Mouse (Mus musculus) ES-CJ7 (cell line): ENCODE measurements around the gene Cnksr3.

Experiments used
- DNase-seq: peaks from one replicate; pipeline ENCODE4 v3.0.0; 2011; ENCODE audit warnings: low read depth, low spot score

Gene Cnksr3

DNA sequence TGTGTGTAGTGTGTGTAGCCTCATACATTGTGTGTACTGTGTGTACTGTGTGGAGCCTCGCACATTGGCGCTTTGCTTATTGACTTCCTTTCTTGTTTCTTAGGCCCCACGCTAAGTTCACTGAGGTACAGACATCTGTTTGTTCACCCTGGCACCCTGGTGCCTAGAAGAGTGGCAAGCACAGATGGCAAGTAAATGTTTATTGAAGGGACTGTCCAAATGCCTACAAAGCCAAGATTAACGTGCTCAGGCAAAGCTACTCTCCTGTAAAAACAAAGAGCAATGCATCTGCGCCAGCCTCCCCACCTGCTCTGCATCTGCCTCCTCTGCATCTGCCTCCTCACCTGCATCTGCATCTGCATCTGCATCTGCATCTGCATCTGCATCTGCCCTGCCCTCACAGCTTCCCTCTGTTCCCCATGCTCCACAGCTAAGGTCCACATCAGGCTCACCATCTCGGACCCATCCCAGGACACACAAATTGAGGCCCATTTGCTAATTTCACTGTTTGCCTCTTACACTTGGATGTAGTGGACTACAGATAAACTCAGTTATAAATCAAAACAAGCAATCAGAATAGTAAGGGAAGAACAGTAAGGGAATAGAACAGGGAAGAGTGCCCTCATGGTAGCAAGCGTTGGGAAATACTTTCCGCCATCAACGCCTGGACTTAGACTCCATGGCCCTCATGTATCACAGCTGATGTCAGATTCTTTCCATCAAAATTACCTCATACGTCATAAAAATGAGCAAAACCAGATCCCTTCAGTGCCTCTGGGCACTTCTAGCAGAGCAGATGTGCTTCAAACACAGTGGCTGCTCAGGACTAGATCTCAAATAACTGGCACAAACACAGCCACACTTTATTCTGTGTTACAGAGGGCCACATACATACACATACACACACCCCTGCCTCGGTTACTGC is 62.1 kb downstream of the Cnksr3 start:
- DNase-seq = no peak

DNA sequence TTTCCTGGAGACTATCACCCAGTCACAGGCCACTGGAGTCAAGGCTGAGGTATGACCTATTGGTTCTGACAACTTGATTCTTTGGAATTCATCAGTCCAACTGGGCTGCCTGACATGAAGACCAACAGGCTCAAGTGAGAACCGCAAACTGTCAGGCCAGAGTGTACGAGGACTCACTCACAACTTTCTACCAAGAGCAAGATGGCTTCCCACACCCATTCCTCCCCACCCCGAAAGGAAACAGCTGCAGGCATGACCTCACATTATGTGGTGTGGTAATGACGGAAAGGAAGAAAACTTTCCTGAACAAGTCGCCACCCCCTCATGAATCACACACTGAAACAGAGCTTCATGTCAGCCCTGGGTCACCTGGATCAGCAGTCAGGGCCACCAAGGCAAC is 66.4 kb downstream of the Cnksr3 start:
- no peak for DNase-seq

DNA sequence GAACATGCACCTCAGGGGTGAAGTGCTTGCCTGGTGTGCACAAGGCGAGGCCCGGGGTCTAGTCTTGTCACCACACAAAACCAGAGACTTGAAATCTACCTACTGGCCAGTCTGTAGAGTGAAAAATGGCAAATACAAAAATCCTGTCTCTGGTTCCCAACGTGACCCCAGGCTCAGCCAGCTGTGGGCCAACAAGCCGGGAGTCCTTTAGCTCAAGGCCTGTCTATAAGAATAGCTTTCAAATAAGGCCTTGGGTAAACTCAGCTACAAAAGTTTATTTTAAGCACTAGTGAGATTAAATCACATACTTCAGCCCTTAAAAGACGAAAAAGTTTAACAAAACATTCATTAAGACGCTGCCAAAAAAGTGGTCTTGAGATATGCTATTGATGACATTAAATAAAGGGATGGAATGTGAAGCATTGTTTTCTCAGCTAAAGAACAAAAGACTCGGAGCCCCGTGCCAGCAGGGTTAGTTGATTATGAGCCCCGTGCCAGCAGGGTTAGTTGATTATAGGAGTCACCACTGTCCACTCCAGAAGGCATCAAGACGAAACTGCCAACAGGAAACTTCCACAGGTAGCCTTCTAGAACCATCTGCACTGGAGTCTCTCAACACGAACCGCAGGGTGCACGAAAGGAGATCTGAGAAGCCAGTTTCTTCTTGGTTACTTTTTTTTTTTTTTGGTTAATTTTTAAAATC is 67.8 kb downstream of the Cnksr3 start:
- DNase-seq = no peak

DNA sequence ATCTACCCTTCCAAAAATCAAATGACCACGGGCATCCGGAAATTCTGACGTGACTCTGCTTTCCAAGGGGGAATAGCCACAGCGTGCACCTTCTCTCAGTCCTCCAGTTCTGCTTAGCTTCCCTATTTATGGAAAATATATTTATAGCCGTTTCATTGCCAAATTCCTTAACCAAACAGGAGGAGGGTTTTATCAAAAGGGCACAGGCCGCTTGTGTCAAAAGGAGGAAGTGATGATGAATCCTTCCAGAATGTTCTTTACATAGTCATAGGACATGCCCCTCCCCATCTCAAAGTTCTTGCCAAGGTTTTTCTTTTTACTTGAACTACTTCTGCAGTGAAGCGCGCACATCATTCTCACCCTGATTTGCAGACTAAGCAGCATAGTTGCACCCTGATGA is 69.8 kb downstream of the Cnksr3 start:
- no peak for DNase-seq

DNA sequence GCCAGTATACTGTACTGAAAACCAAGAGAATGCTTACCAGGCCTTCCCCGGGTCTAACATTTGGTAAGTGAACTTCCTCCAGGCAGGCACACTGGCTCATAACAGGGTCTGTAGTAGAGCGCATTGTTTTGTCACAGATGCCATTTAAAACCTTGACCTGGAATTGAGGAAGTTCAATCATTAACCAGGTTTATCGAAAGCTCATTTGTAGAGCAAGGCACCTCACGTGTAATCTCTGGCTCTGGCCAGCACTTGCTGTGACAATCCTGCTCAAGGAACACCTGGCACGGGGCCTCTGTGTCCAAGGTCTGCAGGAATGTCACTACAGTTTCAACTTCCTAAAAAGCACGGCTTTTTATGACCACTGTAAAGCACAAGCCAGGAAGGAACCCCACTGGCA is 71.8 kb downstream of the Cnksr3 start:
- DNase-seq = no peak

DNA sequence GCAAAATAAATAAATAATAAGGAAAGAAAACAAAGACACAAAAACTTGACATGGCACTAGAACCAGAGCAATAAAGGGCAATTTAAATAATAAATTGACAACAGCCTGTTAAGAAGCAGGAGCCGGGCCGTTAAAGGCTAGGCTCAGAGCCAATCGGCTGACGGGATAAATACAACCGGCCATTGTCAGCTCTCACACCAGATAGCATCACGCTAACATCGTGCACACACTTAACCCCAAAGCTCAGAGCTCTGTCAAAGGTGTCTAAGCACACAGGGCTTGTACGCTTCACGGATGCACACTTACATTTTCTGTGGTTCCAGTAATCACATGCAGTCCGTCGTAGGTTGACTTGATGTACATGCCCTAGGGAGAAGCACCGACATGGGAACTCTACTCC is 74.0 kb downstream of the Cnksr3 start:
- DNase-seq = no peak

DNA sequence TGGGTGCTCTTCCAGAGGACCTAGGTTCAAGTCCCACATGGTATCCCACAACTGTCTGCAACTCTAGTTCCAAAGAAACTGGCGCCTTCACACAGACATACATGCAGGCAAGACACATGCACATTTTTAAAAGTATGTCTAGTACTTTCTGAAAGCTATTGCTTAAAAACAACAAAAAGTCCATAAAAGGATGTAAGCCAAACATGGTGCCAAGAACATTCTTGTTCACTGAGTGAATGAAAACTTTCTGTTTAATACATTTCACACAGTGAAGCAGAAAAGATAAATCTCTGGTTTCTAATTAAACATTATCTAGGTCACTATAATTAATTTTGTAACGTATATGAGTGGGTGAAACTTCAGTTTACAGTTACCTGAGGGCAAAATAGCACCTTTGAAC is 76.3 kb downstream of the Cnksr3 start:
- DNase-seq = no peak

DNA sequence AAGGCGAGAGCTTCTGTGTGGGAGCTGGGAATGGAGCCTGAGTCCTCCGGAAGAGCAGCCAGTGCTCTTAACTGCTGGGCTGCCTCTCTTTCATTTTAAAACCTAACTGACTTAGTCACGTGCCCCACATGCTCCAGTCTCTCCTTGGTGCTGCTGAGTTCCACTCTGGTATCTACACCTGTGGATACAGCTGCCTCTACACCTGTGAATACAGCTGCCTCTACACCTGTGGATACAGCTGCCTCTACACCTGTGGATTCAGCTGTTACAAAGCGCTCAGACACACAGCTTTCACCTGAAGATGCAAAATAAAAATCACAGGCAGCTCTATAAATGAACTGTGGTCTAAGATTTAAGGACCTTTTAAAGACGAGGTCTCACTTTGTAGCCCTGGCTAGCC is 79.0 kb downstream of the Cnksr3 start:
- DNase-seq = no peak

DNA sequence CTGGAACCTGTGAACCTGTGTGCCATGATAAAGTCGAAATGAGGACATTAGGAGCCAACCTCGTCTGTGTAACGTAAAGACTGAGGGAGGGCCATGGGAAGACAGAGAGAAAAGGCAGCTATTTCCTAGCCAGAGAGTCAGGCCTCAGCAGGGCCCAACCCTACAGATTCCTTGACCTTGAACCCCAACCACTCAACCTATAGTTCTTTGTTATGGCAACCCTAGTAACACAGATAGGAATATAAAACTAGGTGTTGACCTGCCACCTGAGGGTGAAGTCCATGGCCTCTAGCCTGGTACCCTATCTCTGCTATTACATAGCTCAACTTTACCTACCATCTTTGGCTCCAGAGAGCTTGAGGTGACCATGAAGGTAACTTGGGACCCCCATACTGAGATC is 80.6 kb downstream of the Cnksr3 start:
- no peak for DNase-seq

DNA sequence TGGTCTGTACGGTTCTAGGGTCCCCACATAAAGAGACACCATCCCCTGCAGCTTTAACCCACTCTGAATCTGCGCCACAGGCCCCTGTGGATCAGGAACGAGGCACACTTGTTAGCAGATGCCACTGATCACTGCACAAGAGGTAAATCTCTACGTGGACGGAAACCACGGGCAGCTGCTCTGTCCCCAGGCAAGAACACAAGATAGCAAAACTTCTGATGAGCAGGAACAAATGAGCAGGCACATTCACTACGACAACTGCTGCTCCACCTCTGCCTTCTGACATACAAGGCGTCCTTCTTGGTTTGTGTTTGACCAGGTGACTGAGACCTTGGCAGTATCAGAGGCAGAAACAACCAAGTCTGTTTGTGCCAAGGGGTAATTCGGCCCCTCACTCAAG is 84.2 kb downstream of the Cnksr3 start:
- no peak for DNase-seq

DNA sequence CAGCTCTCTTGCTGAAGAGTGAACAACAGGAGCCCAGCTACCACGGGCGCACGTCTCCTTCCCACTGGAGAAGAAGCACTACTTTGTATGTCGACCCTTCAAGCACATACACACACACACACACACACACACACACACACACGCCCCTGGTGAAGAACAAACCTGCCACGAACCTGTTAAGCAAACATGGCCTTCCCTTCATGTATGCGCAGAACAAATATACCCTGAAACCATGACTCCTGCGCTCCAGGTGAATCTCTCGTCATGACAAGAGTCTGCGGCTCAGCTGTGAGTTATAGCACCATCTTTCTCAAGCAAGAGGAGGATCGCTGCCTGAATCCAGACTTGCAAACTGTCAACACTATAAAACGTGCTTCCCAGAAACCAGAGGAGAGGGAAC is 85.2 kb downstream of the Cnksr3 start:
- DNase-seq = no peak

DNA sequence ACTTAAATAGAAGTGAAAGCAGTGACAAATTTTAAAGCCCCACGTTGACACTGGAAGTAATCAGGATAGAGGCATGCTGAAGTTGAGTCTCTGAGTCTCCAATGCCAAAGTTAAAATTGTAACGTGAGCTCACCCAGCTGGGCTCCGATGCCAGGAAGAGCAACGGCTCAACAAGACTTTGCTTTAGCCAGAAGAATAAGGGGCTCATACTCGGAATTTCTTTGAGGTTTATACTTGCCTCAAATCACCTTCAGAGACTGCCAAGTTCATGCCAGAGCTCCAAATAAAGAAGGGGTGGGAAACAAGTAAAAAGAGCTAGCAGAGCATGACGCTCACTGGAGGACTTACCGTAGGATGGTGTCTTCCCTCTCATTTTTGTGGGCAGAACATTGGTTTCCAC is 85.8 kb downstream of the Cnksr3 start:
- no peak for DNase-seq

DNA sequence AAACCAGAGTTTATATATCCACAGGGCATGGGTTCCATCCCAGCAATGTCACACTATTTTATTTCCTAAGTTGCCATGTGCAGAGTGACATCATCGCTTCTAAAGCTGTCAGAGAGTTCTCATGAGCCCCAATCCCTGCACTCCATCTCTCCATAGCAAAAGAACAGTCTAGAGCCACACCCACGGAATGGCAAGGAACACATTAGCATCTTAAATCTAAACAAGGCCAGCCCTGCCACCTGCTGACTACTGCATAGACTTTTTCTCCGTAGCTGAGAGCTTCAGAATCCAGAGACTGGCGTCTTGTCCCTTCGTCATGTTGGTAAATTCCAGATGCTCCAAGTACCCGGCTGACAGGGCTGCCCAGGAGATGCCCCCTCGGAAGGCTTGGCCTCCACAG is 87.0 kb downstream of the Cnksr3 start:
- DNase-seq = peak; percentile 89

DNA sequence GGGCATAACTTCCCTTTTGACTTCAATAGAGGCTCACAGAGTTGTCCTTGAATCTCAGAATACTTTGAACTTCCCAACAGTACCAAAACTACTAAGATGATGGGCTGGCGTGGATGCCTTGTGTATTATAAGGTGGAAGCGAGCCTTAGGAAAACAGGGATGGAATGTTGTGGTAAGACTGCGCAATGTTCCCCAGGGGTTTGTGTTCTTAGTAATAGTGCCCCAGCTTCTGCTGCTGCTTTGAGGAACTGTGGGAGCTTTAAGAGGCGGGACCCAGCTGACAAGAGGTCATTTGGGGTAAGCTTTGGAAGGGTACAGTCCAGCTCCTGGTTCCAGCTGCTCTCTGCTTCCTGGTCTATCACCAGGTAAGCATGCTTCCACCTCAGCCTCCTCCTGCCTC is 89.7 kb downstream of the Cnksr3 start:
- DNase-seq = no peak

DNA sequence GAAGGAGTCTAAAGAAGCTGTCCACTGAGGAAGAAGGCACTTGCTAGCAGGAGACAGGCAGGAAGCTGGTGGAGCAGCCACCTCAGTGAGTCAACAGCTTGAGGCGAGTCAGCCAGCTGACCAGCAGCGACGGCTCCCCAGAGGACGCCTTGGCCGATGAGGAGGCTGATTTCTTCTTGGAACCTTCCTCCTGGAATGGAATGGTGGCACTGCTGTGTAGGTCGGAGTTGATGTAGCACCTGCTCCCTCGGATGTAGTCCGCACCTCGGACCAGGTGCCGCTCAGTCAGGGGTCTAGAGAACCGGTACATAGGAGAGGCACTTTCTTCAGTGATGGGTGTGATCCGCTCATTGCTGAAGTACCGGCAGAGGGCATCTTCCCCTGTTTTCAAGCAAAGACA is 91.8 kb downstream of the Cnksr3 start:
- DNase-seq = no peak

DNA sequence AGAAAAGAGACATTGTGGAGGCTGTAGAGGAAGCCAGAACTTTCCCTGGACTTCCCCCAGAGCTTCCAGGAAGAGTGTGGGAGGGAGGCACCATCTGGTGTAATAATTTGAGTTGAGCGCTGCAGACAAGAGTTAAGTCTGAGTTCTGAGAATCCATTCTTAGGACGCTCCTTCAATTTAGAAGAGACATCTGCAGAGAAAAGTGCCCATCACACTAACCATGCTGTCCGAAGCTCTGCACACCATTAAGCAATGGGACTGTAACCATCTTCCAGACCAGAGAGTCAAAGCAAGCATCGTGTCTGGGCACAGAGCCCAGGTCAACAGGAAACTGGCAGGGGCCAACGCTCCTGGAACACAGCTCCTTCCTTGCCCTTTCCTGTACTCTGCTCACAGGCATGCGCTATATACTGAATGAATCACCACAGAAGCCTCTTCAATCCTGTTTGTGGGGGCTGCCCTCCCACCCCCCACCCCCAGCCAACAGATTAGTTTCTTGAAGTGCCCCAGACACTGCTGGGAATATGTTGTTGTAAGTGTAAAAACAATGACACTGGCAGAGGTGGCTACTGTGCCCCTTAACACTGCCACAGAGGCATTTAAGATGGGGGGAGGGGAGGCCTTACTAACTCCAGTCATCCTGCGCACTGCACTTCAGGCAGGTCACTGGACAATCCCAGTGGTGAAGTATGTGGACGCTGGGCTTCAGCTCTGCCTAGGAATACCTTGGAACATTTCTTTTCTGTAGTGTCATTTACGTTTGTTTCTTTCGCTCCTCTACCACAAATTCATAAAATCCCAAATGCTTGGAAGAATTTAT is 93.6 kb downstream of the Cnksr3 start:
- no peak for DNase-seq

DNA sequence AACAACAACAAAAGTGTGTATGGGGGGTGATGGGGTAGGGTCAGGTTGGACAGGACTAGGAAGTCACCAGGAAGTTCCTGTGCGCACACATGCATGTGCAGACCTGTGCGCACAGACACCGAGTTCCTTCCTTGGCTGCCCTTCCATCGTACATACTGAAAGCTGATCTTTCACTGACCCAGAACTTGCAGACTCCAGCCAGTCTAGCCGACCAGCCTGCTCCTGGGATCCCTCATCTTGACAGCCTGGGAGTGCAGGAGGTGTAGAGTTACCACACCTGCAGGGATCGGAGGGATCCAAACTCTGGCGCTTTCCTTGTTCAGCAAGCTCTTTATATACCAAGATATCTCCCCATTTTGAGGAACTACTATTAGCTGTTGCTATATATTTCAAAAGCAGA is 94.3 kb downstream of the Cnksr3 start:
- no peak for DNase-seq

DNA sequence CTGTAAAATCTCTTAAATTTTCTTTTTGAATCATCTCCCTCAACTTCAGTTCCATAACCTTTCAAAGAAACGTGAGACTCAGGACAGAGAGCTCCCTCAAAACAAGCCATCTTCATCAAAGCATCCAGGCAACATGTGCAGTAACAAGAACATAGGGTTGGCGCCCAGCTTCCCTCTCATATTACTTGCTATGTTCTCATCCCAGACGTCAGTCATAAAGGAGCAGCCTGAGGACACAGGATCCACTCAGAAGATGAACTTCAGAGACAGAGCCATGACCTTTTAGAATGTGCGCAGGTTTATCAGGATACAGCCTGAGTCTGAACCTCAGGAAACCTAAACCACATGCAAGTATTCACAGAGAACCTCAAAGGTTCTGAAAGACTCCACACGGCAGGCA is 97.2 kb downstream of the Cnksr3 start:
- DNase-seq = no peak

DNA sequence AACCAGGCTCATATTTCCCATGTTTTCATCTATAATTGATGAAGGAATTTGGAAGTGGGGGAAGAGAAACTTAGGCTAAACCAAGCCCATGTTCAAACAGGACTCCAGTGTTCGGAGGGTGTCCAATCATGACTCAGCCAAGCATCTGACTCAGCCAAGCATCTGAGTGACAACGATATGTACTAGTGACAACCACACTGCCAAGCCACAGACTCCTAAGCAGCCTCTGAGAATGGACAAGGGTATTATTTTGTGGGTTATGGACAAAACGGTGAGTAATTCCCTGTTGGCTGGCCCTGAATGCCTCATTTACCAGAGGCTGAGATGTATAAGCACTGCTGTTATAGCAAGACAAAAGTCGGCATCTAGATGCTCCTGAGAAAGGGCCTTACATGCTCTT is 98.3 kb downstream of the Cnksr3 start:
- DNase-seq = no peak

DNA sequence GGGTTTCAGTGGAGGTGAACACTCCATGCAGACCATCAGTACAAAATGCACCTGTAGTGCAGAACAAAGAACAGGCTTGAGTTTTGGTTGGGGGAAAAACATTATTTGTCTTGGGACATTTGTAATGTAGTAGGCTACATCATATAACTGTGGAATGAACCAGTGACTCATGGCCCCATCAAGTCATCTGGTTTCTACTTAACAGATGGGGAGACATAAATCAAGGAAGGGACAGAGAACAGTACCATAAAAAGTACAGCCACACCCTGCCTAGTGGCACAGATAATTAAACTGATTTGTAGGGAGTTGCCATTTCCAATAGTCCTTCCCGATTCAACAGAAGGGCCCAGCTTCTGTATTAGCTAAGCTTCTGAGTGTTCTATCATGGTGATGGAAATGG is 98.9 kb downstream of the Cnksr3 start:
- no peak for DNase-seq

DNA sequence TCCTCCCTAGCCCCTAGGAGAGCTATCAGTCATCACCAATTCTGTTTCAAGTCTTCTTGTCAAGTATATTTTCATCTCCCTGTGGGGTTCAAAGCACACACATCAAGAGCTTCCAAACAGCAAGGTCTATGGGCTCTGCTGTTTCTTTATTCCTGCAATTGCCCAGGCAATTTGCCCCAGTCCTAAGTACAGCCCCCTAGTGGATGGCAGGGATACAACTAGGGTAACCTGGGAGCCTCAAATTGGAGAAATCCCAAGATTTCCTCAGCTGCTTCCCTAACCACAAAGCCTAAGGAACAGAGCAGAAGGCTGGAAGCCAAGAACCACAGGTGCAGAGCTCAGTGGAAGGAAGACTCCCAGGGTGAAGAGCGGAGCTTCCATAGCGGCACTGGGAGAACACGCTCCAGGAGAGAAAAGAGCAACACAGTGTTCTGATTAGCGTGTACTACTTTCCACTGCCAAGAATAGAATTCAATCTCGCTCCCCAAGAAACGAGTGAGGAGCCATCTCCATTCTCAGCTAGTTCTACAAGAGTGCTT is 100.5 kb downstream of the Cnksr3 start:
- DNase-seq = no peak

DNA sequence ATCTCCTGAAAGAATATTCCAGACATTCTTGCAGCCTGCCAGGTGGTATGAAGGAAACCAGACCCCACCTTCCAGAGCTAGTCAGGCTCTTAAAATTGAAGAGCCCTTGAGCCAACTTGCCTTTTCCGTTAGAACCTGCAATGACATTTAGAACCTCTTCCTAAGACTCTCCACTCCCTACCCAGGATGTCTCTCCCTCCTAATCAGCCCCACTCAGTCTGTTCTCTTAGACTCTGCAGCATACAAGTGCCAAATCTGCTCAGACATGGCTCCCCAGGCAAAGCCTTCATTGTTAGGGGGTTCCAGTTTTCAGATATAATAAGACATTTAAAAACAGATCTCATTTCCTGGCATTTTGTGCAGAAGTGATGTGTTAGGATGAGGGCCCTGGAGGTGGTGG is 108.2 kb downstream of the Cnksr3 start:
- no peak for DNase-seq
